8 mouse cellular contexts compared by ENCODE assay signal in the genomic region with DNA sequence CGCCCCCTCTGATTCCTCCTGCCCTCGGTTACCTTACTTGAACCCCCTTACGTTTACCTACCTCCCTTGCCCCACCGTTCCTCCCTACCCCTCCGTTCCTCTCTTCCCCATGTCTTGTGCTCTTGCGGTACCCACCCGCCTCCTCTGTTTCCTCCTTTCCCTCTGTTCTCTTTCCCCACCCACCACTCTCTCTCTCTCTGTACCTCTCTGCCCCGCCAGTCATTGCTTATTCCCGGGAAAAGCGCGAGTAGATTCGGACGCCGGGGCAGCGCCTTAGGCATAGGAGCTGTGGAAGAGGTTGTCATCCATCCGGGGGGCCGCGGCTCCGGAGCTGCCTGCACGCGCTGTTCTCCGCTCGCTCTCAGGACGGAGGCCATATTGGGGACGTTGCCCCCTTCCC. TPM values are rescaled to one million over a fixed set of nuclear protein-coding genes. Genes with fewer than 3 reads are reported as not detected.
A peak's percentile ranks its signal among the peaks of the same experiment; 100 is the strongest.
DNase-seq lines count a peak whose midpoint lies in the region; ATAC-seq and TF ChIP-seq lines count a peak whose summit lies in the region.

No protein-coding gene starts in this region.

- no peak overlapping the region for H3K4me3 ChIP-seq in kidney, postnatal 0 days (replicated peaks; ENCODE audit: low read depth, low read length)
- peak overlapping the region; percentile 39 for H3K4me3 ChIP-seq in embryonic facial prominence, embryonic 10.5 days
- no peak overlapping the region for H3K4me3 ChIP-seq in hindbrain, embryonic 13.5 days
- H3K4me3 ChIP-seq in midbrain, embryonic 10.5 days: peak overlapping the region; percentile 42

- WGBS in kidney, postnatal 0 days: 48% methylated on average over 25 of the region's 25 CpGs
- WGBS in embryonic facial prominence, embryonic 10.5 days: 40% methylated on average over 25 of the region's 25 CpGs
- 41% methylated on average over 25 of the region's 25 CpGs for WGBS in hindbrain, embryonic 13.5 days
- 40% methylated on average over 25 of the region's 25 CpGs for WGBS in midbrain, embryonic 10.5 days

- H3K36me3 ChIP-seq in kidney, postnatal 0 days (ENCODE audit: insufficient read depth, low read length): no peaks in the 10 kb centered on the region
- no peaks in the 10 kb centered on the region for H3K36me3 ChIP-seq in embryonic facial prominence, embryonic 10.5 days (replicated peaks)
- peaks cover 11% of the 10 kb centered on the region for H3K36me3 ChIP-seq in hindbrain, embryonic 13.5 days
- no peaks in the 10 kb centered on the region for H3K36me3 ChIP-seq in midbrain, embryonic 10.5 days

- H3K27me3 ChIP-seq in kidney, postnatal 0 days (ENCODE audit: insufficient read depth, low read length): peaks cover 8% of the 10 kb centered on the region; the same call in 1 of the 2 replicates
- peaks cover 92% of the 10 kb centered on the region for H3K27me3 ChIP-seq in embryonic facial prominence, embryonic 10.5 days (replicated peaks; ENCODE audit: low read depth, poor library complexity, severe bottlenecking)
- peaks cover 39% of the 10 kb centered on the region for H3K27me3 ChIP-seq in hindbrain, embryonic 13.5 days
- H3K27me3 ChIP-seq in midbrain, embryonic 10.5 days (ENCODE audit: low read depth, poor library complexity, severe bottlenecking): peaks cover 78% of the 10 kb centered on the region

- no peak for DNase-seq in kidney, postnatal 0 days (ENCODE audit: low spot score)
- DNase-seq in kidney, postnatal 10 days: no peak
- peak; percentile 33 for DNase-seq in embryonic facial prominence, embryonic 10.5 days (ENCODE audit: low spot score)
- DNase-seq in midbrain, embryonic 10.5 days (ENCODE audit: low spot score): no peak
- no peak for DNase-seq in layer of hippocampus, adult 9-10 months (ENCODE audit: low spot score)
- no peak for DNase-seq in urinary bladder, adult 18-20 months (ENCODE audit: low spot score in 2 of 2)

- no peak for ATAC-seq in kidney, postnatal 0 days (replicated peaks; ENCODE audit: low FRiP score, low read depth)
- no peak for ATAC-seq in hindbrain, embryonic 13.5 days (ENCODE audit: low FRiP score)
- no peak for ATAC-seq in megakaryocyte progenitor cell, adult 5-6 weeks (replicated peaks; ENCODE audit: poor library complexity)

- TF ChIP-seq CTCF in kidney, postnatal 0 days (IDR thresholded peaks at IDR 0.05; ENCODE audit: low read depth): no peak

- H3K9ac ChIP-seq in kidney, postnatal 0 days (ENCODE audit: low read depth, low read length): no peak overlapping the region
- peak overlapping the region; percentile 51 for H3K9ac ChIP-seq in hindbrain, embryonic 13.5 days

- no peaks in the 10 kb centered on the region for H3K9me3 ChIP-seq in kidney, postnatal 0 days (replicated peaks; ENCODE audit: low read length)
- H3K9me3 ChIP-seq in embryonic facial prominence, embryonic 10.5 days: no peaks in the 10 kb centered on the region
- no peaks in the 10 kb centered on the region for H3K9me3 ChIP-seq in hindbrain, embryonic 13.5 days
- H3K9me3 ChIP-seq in midbrain, embryonic 10.5 days (replicated peaks): no peaks in the 10 kb centered on the region

- H3K4me2 ChIP-seq in kidney, postnatal 0 days (ENCODE audit: low read length): peak overlapping the region; percentile 23; the same call in 1 of the 2 replicates
- H3K4me2 ChIP-seq in hindbrain, embryonic 13.5 days: peak overlapping the region; percentile 27

- no peak overlapping the region for H3K27ac ChIP-seq in kidney, postnatal 0 days
- H3K27ac ChIP-seq in embryonic facial prominence, embryonic 10.5 days (replicated peaks): no peak overlapping the region; the same call in 1 of the 2 replicates
- no peak overlapping the region for H3K27ac ChIP-seq in hindbrain, embryonic 13.5 days
- peak overlapping the region; percentile 79 for H3K27ac ChIP-seq in midbrain, embryonic 10.5 days (replicated peaks)

- H3K4me1 ChIP-seq in kidney, postnatal 0 days (replicated peaks; ENCODE audit: insufficient read depth, low read length): no peaks in the 10 kb centered on the region; the same call in 1 of the 2 replicates
- H3K4me1 ChIP-seq in embryonic facial prominence, embryonic 10.5 days: peaks cover 75% of the 10 kb centered on the region
- peaks cover 52% of the 10 kb centered on the region for H3K4me1 ChIP-seq in hindbrain, embryonic 13.5 days (replicated peaks)
- H3K4me1 ChIP-seq in midbrain, embryonic 10.5 days: peaks cover 75% of the 10 kb centered on the region

RNA-seq across cellular contexts. Expression of a gene that starts 59.0 kb away (rescaled TPM):
- 28.5 and 30.6 TPM in 2 replicates for polyA plus RNA-seq in kidney, postnatal 0 days (2015; fragmentation: Nextera tagmentation; extraction: Ambion mirVana)
- polyA plus RNA-seq in embryonic facial prominence, embryonic 10.5 days (2016; fragmentation: Nextera tagmentation; extraction: Ambion mirVana): 3.8 and 6.9 TPM in 2 replicates
- 39.2 and 39.9 TPM in 2 replicates for polyA plus RNA-seq in hindbrain, embryonic 13.5 days (2015; fragmentation: Nextera tagmentation; extraction: Ambion mirVana)
- 4.5 and 6.0 TPM in 2 replicates for polyA plus RNA-seq in midbrain, embryonic 10.5 days (2016; fragmentation: Nextera tagmentation; extraction: Ambion mirVana)
- 1.5 and 1.7 TPM in 2 replicates for total RNA-seq in megakaryocyte progenitor cell, adult 5-6 weeks (2015)
- 0.83 and 0.98 TPM in 2 replicates for total RNA-seq in megakaryocyte progenitor cell, adult 5-6 weeks (2017)

Comparison
In these comparisons a context has a peak if more than half of its experiments do, and no peak if none do; other contexts are left out.
1. H3K4me3 ChIP-seq: peak in embryonic facial prominence, embryonic 10.5 days (single experiment) and midbrain, embryonic 10.5 days (single experiment); none in kidney, postnatal 0 days (single experiment) and hindbrain, embryonic 13.5 days (single experiment).